Mouse (Mus musculus) fibroblast of lung, adult 2 months (primary cell): ENCODE data around the gene Tmem62.
"Not testable (repeated sequence)": the region's sequence is repeated elsewhere in the genome, so short reads cannot be mapped to it uniquely, and the experiment has no call there.

ENCODE experiments used
- DNase-seq: peaks from one replicate; pipeline ENCODE4 v3.0.0-alpha.2; 2011; ENCODE audit warnings: low read depth

Tmem62 gene

DNA sequence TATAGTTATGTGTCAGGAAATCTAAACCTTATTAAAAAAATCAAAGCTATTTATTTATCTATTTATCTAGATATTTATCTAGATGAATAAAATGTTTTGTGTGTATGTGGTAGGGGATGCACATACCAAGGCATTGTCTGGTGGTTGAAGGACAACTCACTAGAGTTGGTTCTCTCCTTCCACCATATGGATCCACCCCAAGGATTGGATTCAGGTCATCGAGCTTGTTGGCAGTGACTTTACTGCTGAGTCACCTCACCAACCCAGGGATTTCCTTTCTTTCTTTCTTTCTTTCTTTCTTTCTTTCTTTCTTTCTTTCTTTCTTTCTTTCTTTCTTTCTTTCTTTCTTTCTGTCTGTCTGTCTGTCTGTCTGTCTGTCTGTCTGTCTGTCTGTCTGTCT, 19.8 kb downstream of the Tmem62 start:
- DNase-seq, result not testable (repeated sequence)

DNA sequence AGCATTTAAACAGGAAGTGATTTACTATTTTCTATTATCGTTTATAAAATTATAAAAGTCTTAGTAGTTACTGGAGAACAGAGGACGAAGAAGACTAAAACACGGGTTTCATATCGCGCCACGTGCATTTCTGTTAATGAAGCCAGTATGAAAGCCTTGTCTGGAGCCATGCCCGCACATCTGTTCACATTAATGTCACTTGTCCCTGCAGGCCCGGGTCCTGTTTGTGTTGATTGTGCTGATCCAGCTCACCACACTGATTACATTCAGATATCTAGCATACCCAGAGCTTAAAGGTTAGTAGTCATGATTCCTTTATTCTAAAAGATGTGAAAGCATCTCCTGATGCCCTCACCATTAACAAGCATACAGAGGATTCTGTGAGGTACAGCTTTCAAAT, 22.0 kb downstream of the Tmem62 start:
- no peak for DNase-seq

DNA sequence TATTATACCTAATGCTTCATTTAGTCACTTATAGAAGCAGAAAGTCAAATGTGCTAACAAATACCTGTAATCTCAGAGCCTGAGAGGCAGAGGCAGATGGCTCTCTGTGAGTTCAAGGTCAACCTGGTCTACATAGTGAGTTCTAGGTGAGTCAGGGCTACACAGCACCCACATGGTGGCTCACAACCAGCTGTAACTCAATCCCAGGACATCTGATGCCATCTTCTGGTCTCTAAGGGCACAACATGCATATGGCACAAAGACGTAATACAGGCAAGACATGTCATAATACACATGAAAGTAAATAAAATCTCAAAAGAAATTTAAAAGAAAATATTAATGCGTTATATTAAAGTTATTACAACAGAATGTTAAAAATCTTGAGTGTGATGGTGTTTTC, 26.8 kb downstream of the Tmem62 start:
- DNase-seq, result no peak

DNA sequence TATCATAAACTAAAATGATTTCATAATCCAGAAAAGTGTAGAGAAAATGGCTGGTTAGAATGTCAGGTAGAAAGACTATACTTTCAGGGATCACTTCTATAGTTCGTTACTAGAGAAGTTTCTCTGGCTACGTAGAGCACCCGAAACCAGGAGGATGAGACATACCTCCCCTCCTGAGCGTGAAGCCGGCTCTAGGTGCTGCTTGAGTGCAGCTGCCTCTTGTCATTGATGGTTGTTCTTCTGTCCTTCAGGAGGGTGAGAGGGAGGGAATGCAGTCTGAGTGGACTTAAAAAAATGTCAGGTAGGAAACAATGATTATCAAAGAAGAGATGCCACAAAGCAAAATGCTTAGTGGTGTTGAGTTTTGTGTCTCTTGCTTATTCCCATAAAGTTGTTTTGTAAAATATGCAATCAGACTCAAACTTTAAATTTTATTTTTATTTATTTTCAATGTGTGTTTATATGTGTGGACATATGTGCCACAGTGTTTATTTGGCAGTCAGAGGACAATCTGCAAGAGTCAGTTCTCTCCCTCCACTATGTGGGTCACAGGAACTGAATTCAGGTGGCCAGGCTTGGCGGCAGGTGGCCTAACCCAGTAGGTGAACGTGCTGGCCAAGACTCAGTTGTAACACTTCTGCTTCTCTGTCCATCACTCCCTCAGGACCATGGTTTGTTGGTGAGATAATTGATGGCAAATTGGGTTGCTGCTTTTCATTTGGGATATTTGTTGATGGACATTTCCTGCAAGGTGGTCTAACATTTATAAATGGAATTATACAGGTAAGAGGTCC, 27.4 kb downstream of the Tmem62 start:
- no peak for DNase-seq

DNA sequence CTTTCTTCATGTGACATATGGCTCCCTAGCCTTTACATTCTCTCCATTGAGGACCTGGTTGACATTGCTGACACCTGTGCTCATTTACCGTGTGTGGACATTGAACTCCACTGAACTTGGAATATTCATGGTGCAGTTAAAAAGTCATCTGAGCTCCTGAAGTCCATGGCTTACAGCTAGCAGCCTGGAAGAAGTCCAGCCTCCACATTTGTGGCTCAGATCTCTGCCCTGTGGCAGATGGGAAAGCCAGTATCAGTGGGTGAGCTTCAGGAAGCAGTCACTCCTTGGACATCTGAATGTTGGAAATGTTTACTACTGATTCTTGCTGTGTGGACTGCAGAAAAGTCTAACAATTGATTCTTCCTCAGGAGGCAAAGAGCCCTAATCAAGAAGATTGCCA, 30.2 kb downstream of the Tmem62 start:
- no peak for DNase-seq

DNA sequence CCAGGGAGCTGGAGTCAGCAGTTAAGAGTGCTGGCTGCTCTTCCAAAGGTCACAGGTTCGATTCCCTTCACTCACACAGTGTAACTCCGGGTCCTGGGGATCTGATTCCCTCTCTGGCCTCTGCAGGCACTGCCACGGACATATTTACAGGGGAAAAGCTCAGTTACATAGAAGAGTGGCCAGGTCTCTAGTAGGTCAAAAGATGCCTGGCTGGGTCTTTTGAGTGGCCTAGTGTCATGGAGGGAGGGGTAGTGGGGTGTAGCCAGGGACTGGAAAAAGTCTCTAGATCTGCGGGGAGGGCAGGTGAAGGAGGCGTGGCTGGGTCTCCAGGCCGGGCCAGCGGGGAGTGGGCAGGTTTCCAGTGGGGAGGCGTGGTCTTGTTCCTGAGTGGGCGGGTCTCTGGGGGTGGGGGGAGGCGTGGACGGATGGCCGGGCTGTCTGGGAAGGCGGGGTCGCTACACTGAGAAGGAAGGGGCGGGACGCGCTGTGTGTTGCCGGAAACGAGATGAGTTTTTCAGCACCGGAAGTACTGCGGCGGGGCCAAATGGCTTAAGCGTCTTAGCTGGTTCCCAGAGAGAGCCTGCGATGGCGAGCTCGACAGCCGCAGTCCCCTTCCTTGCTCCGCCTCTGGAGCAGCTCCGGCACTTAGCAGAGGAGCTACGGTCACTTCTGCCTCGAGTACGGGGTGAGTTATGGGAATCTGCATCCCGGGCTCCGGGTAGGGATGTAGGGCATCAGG, 31.3 kb downstream of the Tmem62 start, which contains the start of gene Ccndbp1:
Gene Ccndbp1 (plus strand): TSS at position 479 of the 739 bp plus-strand sequence.
- DNase-seq, result peak; percentile 75

DNA sequence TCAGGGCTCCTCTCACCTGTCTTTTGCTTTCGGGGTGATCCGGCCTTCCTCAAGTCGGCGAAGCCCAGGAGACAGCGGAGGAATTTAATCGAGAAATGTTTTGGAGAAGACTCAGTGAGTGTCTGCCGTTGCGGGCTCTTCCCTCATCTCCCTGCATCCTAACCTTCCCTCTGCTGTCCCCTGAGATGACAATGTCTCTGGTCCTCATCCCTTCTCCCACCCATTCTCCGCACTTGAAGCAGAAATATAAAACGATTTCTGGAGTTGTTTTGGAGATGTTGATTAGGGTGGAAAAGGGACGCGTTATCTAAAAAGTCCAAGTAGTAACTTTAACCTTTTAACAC, 31.8 kb downstream of the Tmem62 start:
- DNase-seq, result no peak

DNA sequence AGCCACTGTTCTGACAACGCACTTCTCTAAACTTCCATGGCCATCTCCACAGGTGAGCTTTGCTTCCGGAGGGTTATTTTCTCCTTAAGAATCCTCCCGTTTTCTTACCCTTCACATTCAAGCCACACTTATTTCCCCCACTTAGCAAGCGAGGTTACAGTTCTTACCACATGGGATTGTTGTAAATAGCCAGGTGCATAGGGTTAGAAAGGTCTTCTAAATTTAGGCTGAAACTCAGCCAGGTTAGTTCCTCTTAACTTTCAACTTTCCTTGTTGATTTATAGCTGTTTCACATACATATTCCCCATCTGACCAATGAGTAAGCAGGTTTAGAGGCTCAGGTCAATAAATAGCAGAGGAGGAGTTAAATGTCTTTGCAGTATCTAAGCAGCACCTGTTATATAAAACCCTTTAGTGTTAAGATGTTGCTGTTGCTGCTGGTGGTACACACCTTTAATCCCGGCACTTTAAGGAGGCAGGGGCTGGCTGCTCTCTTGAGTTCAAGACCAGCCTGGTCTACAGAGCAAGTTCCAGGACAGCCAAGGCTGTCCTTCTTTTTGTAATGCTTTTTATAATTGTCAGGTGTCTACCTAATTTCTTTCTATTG, 32.4 kb downstream of the Tmem62 start:
- DNase-seq, result no peak

DNA sequence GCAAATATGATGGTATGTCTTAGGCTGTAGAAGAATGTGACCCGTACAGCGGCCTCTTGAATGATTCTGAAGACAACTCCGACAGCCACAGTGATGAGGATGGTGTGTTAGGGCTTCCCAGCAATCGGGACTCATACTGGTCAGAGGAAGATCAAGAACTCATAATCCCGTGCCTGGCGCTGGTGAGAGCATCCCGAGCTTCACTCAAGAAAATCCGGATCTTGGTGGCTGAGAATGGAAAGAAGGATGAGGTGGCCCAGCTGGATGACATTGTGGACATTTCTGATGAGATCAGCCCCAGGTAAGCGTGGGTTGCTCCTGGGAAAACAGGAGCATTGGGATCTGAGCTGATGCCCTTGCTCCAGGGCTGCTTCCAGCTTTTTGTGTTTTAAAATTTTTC, 35.9 kb downstream of the Tmem62 start:
- no peak for DNase-seq

DNA sequence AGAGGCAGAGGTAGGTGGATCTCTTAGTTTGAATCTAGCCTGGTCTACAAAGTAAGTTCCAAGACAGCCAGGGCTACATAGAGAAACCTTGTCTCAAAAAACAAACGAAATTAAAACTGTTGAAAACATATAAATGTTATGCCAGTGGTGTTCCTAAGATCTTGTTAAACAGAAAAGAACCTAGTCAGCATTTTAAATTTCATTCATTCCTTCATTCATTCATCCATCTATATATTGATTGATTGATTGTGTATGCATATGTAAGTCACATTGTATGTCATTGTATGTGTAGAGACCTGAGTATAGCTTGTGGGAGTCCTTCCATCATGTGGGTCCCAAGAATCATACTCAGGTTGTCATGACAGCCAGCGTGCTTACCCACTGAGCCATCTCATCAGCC, 38.7 kb downstream of the Tmem62 start:
- DNase-seq, result no peak

DNA sequence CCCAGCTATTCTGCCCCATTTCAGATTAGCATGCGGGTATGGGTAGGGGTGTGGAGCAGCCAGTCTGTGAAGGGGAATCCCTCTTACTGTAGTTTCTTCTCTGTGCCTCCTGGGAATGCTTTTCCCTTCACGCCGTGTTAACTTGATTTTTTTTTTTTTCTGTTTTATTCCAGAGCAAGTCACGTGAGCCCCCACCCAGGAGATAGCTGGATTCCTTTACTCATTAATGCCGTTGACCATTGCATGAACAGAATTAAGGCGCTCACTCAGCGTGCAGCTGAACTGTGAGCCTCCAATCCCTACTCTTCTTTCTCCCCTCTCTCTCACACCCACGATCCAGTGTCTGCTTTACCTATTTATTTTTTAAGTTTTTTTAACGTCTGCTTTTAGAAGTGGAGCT, 39.4 kb downstream of the Tmem62 start:
- no peak for DNase-seq

DNA sequence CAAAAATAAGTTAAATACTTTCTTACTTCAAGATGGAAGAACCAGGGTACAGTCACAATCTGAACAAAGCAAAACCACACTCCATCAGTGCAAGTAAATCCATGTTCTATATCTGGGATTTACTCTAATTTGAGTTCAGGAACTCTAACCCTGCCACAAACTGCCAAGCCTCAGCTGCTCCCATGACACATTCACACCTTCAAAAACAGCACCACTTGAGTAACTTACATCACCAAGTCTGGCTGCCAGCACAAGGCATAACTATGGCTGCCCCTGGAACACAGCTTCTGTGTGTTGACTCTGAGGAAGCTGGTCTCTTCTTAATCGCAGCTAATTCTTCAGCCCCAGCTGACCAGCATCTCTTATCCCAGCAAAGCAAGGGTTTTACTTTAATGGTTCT, 40.3 kb downstream of the Tmem62 start:
- DNase-seq, result no peak

DNA sequence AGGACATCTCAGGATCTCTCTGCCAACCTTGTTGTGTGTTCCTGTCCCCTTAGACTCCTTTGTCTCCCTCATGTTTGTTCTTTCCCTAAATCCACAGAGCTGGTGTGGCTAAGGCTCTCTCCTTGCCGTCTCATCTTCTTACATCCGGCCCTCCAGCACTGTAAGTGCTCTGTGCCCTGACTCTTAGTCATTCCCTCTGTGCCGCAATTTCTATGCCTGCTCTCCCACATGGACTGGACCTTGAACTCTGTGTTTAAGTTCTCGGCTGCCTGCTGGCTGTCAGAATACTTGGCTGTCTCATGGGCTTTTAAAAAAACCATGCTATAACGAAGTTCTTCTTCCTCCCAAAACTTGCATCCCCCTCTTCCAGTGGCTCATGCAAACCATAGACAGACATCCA, 46.1 kb downstream of the Tmem62 start:
- DNase-seq, result no peak

DNA sequence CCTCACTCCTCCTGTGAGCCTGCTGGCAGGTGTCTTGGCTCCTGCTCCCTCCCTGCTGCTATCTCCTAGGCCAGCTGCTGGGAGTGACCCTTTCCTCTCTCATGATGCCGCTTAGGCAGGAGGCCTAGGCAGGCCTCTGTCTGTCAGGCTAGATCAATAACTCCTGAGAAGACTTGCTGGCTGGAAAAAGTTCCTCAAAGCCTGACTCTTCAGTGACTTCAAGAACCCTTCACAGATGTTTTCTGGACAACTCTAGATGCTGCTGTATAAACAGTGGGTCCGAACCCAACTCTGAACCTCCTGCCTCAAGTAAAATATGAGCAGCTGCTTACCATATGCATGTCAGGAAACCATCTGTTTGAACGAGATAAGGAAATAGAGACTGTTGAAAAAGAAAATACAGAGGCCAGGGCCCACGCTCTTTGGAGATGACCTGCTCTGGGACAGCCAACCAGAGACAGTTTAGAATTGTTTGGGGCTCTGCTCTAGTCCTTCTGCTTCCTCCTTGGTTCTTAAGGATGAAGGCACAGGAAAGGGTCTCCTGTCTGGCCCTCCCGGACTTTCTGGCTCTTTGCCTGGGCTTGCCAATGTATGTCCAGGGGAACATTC, 60.0 kb downstream of the Tmem62 start, which contains the start of gene Epb42:
Gene Epb42 (minus strand): TSS at position 340 of the 609 bp plus-strand sequence.
- no peak for DNase-seq

DNA sequence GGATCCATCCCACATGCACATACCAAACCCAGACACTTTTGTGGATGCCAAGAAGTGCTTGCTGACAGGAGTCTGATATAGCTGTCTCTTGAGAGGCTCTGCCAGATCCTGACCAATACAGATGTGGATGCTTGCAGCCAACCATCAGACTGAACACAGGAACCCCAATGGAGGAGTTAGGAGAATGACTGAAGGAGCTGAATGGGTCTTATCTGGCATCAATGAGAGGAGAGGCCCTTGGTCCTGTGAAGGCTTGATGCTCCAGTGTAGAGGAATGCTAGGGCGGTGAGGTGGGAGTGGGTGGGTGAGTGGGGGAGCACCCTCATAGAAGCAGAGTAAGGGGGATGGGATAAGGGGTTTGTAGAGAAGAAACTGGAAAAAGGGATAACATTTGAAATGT, 62.0 kb downstream of the Tmem62 start:
- DNase-seq, result not testable (repeated sequence)

DNA sequence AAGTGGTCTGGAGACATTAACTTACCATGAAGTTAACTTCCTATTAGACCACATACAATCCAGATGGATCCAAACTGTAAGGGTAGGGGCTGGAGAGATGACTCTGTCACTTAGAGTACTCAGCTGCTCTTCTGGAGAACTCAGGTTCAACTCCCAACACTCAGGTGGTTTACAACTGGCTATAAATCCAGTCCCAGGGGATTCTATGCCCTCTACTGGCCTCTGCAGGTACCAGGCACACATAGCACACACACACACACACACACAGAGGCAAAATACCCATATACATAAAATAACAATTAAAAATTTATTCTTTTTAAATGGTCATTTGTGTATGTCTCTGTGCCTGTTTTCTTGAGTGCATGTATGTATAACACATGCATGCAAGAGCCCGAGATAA, 62.6 kb downstream of the Tmem62 start:
- DNase-seq, result no peak

DNA sequence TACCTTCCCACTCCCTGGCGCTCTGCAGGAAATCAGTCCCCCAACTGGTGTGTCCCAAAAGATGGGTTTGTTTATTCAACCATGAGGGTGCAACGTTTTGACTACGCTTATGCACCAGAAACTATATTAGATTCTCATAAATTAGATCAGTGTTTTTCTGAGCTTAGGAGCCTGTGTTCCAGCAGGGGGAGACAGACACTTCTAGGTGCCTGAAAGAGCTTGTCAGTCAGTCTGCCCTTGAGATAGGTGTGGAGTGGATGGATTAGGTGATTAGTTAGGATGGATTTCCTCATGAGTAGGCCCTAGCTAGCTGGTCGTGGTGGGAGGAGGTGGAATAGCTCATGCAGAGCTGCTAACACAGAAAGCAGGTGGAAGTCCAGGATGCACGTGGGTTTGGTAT, 64.3 kb downstream of the Tmem62 start:
- DNase-seq, result peak; percentile 8

DNA sequence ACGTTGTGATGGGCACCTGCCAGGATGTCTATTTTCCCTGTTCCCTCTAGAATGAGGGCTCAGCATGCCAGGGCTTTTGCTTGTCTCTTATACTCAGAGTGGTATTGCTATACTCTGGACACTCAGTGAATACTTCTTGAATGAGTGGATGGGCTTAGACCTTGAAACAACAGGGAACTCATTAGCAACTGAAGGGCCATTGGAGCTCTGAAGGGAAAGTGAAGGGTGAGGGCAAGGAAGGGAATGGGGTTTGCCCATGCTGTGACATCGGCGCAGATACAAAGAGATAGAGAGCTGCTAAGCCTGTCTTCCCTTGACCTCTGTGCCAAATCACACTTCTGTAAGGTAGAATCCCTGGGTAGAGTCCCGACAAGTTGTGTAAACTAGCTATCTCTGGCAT, 68.8 kb downstream of the Tmem62 start:
- no peak for DNase-seq

DNA sequence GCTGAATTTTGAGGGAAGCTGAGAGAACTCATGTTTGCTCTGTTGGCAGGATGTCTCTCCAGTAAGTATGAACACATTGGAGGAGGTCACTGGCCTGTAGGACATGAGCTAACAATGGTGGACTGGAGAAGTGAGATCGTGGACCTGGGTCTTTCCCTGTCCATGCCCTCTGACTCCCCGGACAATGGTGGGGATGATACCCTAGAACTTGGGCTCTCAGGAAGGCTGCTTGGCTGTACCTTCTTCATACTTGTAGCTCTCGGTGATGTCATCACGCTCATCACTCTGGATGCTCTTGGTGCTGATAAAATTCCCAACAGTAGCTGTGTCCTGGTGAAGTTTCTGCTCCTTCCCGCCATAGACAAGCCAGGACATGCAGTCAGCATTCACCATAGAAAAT, 75.4 kb downstream of the Tmem62 start:
- no peak for DNase-seq

DNA sequence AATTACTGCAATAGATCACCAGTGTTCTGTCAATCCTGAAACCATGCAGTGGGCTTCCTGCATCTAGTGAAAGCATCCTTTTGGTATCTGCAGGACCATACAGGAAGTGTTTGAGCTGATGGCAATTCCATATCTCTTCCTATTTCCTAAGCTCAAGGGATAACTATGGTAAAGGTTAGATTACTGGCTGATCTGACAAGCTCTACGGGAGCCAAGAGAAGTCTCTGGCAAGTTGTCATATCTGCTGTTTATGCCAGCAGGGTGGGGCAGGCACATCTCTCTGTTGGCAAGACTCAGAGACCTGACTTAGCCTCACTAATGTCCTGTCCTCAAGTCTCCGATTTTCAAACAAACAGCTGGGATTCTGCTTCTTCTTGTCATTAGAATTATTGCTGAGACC, 77.2 kb downstream of the Tmem62 start:
- no peak for DNase-seq

DNA sequence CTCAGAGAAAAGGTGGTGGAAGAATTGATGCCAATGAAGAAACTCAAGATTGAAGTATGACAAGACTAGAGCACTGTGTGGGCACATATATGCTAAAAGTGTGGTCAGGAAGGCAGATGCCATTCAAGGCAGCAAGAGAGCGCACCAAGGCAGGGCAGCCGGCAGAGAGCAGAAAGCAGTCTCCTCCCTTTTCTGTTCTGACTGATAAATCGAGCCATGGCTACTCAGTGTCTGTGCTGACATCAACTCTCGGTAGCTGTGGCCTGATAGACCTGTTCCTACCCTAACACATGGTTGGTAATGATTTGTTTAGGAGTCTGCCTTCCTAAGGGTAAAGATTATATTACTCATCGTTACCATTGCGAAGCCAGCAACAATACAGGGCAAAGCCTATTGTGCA, 79.1 kb downstream of the Tmem62 start:
- DNase-seq, result no peak
